Mouse (Mus musculus) heart, adult 2 months (tissue): ENCODE results near the gene Gstm6. TPM values are rescaled to one million over a fixed set of nuclear protein-coding genes. Genes with fewer than 3 reads are reported as not detected.

Source experiments
- DNase-seq, 2 experiments: peaks; one replicate each; pipeline ENCODE4 v3.0.0; 2021
- H3K27ac ChIP-seq: fragments of 200-600 bp; 2 replicates; pipeline ENCODE4 v1.8.1; 2022
- H3K27me3 ChIP-seq: fragments of 200-500 bp; 2 replicates; pipeline ENCODE4 v1.6.1; 2012; ENCODE audit warnings: mild to moderate bottlenecking, low read length, inconsistent platforms, mixed read lengths; ENCODE audit not compliant: control insufficient read depth, insufficient read depth
- H3K36me3 ChIP-seq: fragments of 200-500 bp; 2 replicates; pipeline ENCODE4 v1.6.1; 2012; ENCODE audit warnings: low read length, inconsistent platforms; ENCODE audit not compliant: control insufficient read depth, insufficient read depth
- H3K4me1 ChIP-seq: fragments of 200-500 bp; 2 replicates; pipeline ENCODE4 v1.6.1; 2011; ENCODE audit warnings: low read length; ENCODE audit not compliant: control insufficient read depth, insufficient read depth
- H3K4me3 ChIP-seq: fragments of 200-600 bp; 2 replicates; pipeline ENCODE4 v1.8.1; 2022
- H3K79me2 ChIP-seq: fragments of 200-500 bp; replicated peaks from 2 replicates; pipeline ENCODE4 v1.6.1; 2012; ENCODE audit warnings: mild to moderate bottlenecking, inconsistent platforms, low read length, moderate library complexity, mixed read lengths; ENCODE audit not compliant: control insufficient read depth, insufficient read depth
- H3K9ac ChIP-seq: fragments of 200-500 bp; 2 replicates; pipeline ENCODE4 v1.6.1; 2012; ENCODE audit warnings: low read depth, mild to moderate bottlenecking, control low read depth, inconsistent platforms, low read length, mixed read lengths
- CTCF ChIP-seq: fragments of 200-600 bp; IDR thresholded peaks from 2 replicates; pipeline ENCODE4 v1.8.1; 2022; ENCODE audit warnings: antibody characterized with exemption, mild to moderate bottlenecking, moderate library complexity
- EP300 ChIP-seq: fragments of 200-500 bp; IDR thresholded peaks from 2 replicates; pipeline ENCODE4 v1.6.1; 2011; ENCODE audit warnings: low read depth, low read length, control low read depth; ENCODE audit not compliant: insufficient read depth
- POLR2A ChIP-seq: fragments of 200-500 bp; IDR thresholded peaks from 2 replicates; pipeline ENCODE4 v1.6.1; 2011; ENCODE audit warnings: mild to moderate bottlenecking, low read depth, low read length, control low read depth; ENCODE audit not compliant: insufficient read depth
- WGBS: fragments of 180-500 bp; shearing (Covaris S2); methylation state at CpG from one replicate; pipeline ENCODE4 v1.1.7; 2018; 5-methylcytosine and 5-hydroxymethylcytosine counted together
- intact Hi-C: fragments of 180-260 bp; cut with DNase I; formaldehyde crosslinking; loops from one replicate; pipeline ENCODE4 v1.15.1; 2025
- polyA plus RNA-seq: library from polyadenylated mRNA; depleted of rRNA; stranded (reverse); fragments of >200 nt; gene quantifications from 2 replicates; pipeline ENCODE4 v1.2.3, GENCODE M21; 2012
- total RNA-seq, 2 experiments: library from RNA; stranded (reverse); gene quantifications; 2 replicates each; pipeline ENCODE4 v1.2.3; 2021

The Gstm6 gene
- total and polyA plus RNA-seq, 3 experiments = 3.0 to 4.6 (median 3.7) TPM

- Histone ChIP-seq H3K27ac (peak overlapping the region; percentile 62), H3K27me3 (no peaks in the 10 kb centered on the region), H3K4me3 (peak overlapping the region; percentile 44; the same call in 1 of the 2 replicates), H3K9ac (peak overlapping the region; percentile 56), H3K79me2 (no peaks in the 10 kb centered on the region), H3K4me1 (peaks cover 7% of the 10 kb centered on the region), H3K36me3 (no peaks in the 10 kb centered on the region)
- TF ChIP-seq EP300 (no peak), CTCF (no peak), POLR2A (no peak)
- 52% methylated on average over 2 of the region's 2 CpGs for whole genome bisulfite sequencing
- no peak for DNase-seq
- intact Hi-C loops = loop anchor here (2.0 kb wide), 1 partner anchor 88 kb away; no protein-coding TSS in a partner anchor
Observed at GRCm38 (mm10) chr3:107931134-107931533, 12.4 kb downstream of the Gstm6 start.

- 79% methylated on average over 4 of the region's 4 CpGs for WGBS
- H3K79me2 ChIP-seq = no peaks in the 10 kb centered on the region
- intact Hi-C loops = loop anchor here (2.0 kb wide), 1 partner anchor 89 kb away; no protein-coding TSS in a partner anchor
Observed at GRCm38 (mm10) chr3:107929731-107930130, 13.8 kb downstream of the Gstm6 start.

GRCm38 (mm10) chr3:107929243-107929642 is 14.3 kb downstream of the Gstm6 start:
- Histone ChIP-seq H3K9ac (no peak overlapping the region), H3K36me3 (no peaks in the 10 kb centered on the region), H3K4me1 (peaks cover 7% of the 10 kb centered on the region), H3K4me3 (no peak overlapping the region), H3K79me2 (no peaks in the 10 kb centered on the region), H3K27me3 (no peaks in the 10 kb centered on the region), H3K27ac (no peak overlapping the region)
- no peak for TF ChIP-seq POLR2A
- no peak for TF ChIP-seq EP300
- no peak for TF ChIP-seq CTCF
- WGBS = 86% methylated on average over 4 of the region's 4 CpGs
- DNase-seq = no peak
- intact Hi-C loops = no loop called here

More at GRCm38 (mm10) chr3:107929731-107930130, 13.8 kb downstream of the Gstm6 start:
- Histone ChIP-seq H3K4me1 (peaks cover 7% of the 10 kb centered on the region), H3K9ac (no peak overlapping the region), H3K36me3 (no peaks in the 10 kb centered on the region), H3K27me3 (no peaks in the 10 kb centered on the region), H3K27ac (no peak overlapping the region), H3K4me3 (no peak overlapping the region)
- no peak for DNase-seq
- no peak for TF ChIP-seq POLR2A

- WGBS = 89% methylated on average over 11 of the region's 11 CpGs
- TF ChIP-seq CTCF = no peak
- no peak for TF ChIP-seq EP300
- H3K79me2 ChIP-seq = no peaks in the 10 kb centered on the region
- DNase-seq = no peak
- no peak overlapping the region for H3K4me3 ChIP-seq
- no peak overlapping the region for H3K9ac ChIP-seq
- peaks cover 7% of the 10 kb centered on the region for H3K4me1 ChIP-seq
- H3K27ac ChIP-seq = no peak overlapping the region
- H3K36me3 ChIP-seq = no peaks in the 10 kb centered on the region
- H3K27me3 ChIP-seq = no peaks in the 10 kb centered on the region
- intact Hi-C loops = no loop called here
Observed at GRCm38 (mm10) chr3:107928691-107929090, 14.9 kb downstream of the Gstm6 start.

- intact Hi-C loops = no loop called here
- no peak for DNase-seq
- Histone ChIP-seq H3K27me3 (no peaks in the 10 kb centered on the region), H3K27ac (no peak overlapping the region), H3K4me3 (no peak overlapping the region), H3K9ac (no peak overlapping the region), H3K4me1 (peaks cover 7% of the 10 kb centered on the region), H3K79me2 (no peaks in the 10 kb centered on the region), H3K36me3 (no peaks in the 10 kb centered on the region)
- no peak for TF ChIP-seq EP300
- no peak for TF ChIP-seq POLR2A
- TF ChIP-seq CTCF = no peak
- 74% methylated on average over 3 of the region's 3 CpGs for WGBS
Observed at GRCm38 (mm10) chr3:107927841-107928240, 15.7 kb downstream of the Gstm6 start.

- no peaks in the 10 kb centered on the region for H3K27me3 ChIP-seq
- no peak overlapping the region for H3K27ac ChIP-seq
- DNase-seq = no peak
- WGBS = 88% methylated on average over 3 of the region's 3 CpGs
- no peak overlapping the region for H3K4me3 ChIP-seq
- H3K36me3 ChIP-seq = no peaks in the 10 kb centered on the region
- intact Hi-C loops = no loop called here
- no peaks in the 10 kb centered on the region for H3K79me2 ChIP-seq
- no peak overlapping the region for H3K9ac ChIP-seq
- H3K4me1 ChIP-seq = no peaks in the 10 kb centered on the region
- TF ChIP-seq CTCF (no peak), POLR2A (no peak), EP300 (no peak)
Observed at GRCm38 (mm10) chr3:107925335-107925734, 18.2 kb downstream of the Gstm6 start.
